Mouse (Mus musculus) MEL (cell line): ENCODE measurements around the gene Maml1. TPM values are rescaled to one million over a fixed set of nuclear protein-coding genes. Genes with fewer than 3 reads are reported as not detected.

ENCODE experiments used
- DNase-seq: peaks from one replicate; pipeline ENCODE4 v3.0.0; 2011; ENCODE audit warnings: low read depth, low spot score
- H3K27ac ChIP-seq: 2 replicates; pipeline ENCODE4 v1.5.1; 2012; ENCODE audit warnings: low read depth, mild to moderate bottlenecking, control low read depth, low read length, moderate library complexity; ENCODE audit not compliant: control insufficient read depth
- H3K27me3 ChIP-seq, 2 experiments: fragments of 150-350 bp in 1 of 2; sonication (generic) in 1 of 2; 2 replicates each; pipeline ENCODE4 v1.6.1; 2012; ENCODE audit warnings: low read length in 2 of 2, mild to moderate bottlenecking in 2 of 2, improper control_type of control experiment in 1 of 2, moderate library complexity in 1 of 2; ENCODE audit not compliant: insufficient read depth in 2 of 2, control insufficient read depth in 1 of 2
- H3K36me3 ChIP-seq, 2 experiments: 2 replicates each; pipeline ENCODE4 v1.6.1; 2012 to 2014; ENCODE audit warnings: low read length in 2 of 2, improper control_type of control experiment in 1 of 2, inconsistent platforms in 1 of 2, mild to moderate bottlenecking in 1 of 2; ENCODE audit not compliant: insufficient read depth in 2 of 2, control insufficient read depth in 1 of 2
- H3K4me1 ChIP-seq, 2 experiments: fragments of 150-350 bp in 1 of 2; sonication (generic) in 1 of 2; 2 replicates each; pipeline ENCODE4 v1.6.1; 2012; ENCODE audit warnings: low read length in 2 of 2, improper control_type of control experiment in 1 of 2, mild to moderate bottlenecking in 1 of 2; ENCODE audit not compliant: insufficient read depth in 2 of 2, control insufficient read depth in 1 of 2
- H3K4me3 ChIP-seq, 2 experiments: fragments of 150-350 bp in 1 of 2; sonication (generic) in 1 of 2; 2 replicates each; pipeline ENCODE4 v1.5.1; 2012; ENCODE audit warnings: low read depth in 2 of 2, low read length in 2 of 2, mild to moderate bottlenecking in 2 of 2, moderate library complexity in 2 of 2, control low read depth in 1 of 2, improper control_type of control experiment in 1 of 2; ENCODE audit not compliant: control insufficient read depth in 1 of 2, insufficient read depth in 1 of 2
- H3K79me2 ChIP-seq: 2 replicates; pipeline ENCODE4 v1.6.1; 2012; ENCODE audit warnings: mild to moderate bottlenecking, low read length, moderate library complexity; ENCODE audit not compliant: control insufficient read depth, poor library complexity, insufficient read depth
- H3K9ac ChIP-seq: 2 replicates; pipeline ENCODE4 v1.6.1; 2012; ENCODE audit warnings: low read depth, mild to moderate bottlenecking, control low read depth, low read length, moderate library complexity; ENCODE audit not compliant: control insufficient read depth, poor library complexity, severe bottlenecking
- H3K9me3 ChIP-seq: fragments of 150-350 bp; sonication (generic); replicated peaks from 2 replicates; pipeline ENCODE4 v1.6.1; 2012; ENCODE audit warnings: mild to moderate bottlenecking, low read length, improper control_type of control experiment, moderate library complexity; ENCODE audit not compliant: insufficient read depth
- CTCF ChIP-seq, 3 experiments: IDR thresholded peaks in 2 of 3; conservative IDR thresholded peaks in 1 of 3; 2 replicates each; pipeline ENCODE4 v1.5.1; 2011 to 2012; ENCODE audit warnings: low read length in 3 of 3, low read depth in 2 of 3, mild to moderate bottlenecking in 2 of 3, improper control_type of control experiment in 1 of 3, inconsistent platforms in 1 of 3, mixed read lengths in 1 of 3, moderate library complexity in 1 of 3; ENCODE audit not compliant: control insufficient read depth in 1 of 3, insufficient read depth in 1 of 3, poor library complexity in 1 of 3, severe bottlenecking in 1 of 3
- EP300 ChIP-seq, 2 experiments: IDR thresholded peaks; 2 replicates each; pipeline ENCODE4 v1.6.1; 2011; ENCODE audit warnings: improper control_type of control experiment in 2 of 2, low read length in 2 of 2, low read depth in 1 of 2, mild to moderate bottlenecking in 1 of 2
- GATA1 ChIP-seq: IDR thresholded peaks from 2 replicates; pipeline ENCODE4 v1.6.1; 2011; ENCODE audit warnings: low read depth, low read length, improper control_type of control experiment
- JUND ChIP-seq: IDR thresholded peaks from 2 replicates; pipeline ENCODE4 v1.6.1; 2011; ENCODE audit warnings: low read depth, mild to moderate bottlenecking, improper control_type of control experiment, low read length
- KAT2A ChIP-seq: conservative IDR thresholded peaks from 2 replicates; pipeline ENCODE4 v1.6.1; 2012; ENCODE audit warnings: low read depth, low read length, improper control_type of control experiment, inconsistent platforms
- MAFK ChIP-seq: IDR thresholded peaks from 2 replicates; pipeline ENCODE4 v1.6.1; 2011; ENCODE audit warnings: low read depth, mild to moderate bottlenecking, low read length, improper control_type of control experiment, borderline replicate concordance
- MXI1 ChIP-seq: IDR thresholded peaks from 2 replicates; pipeline ENCODE4 v1.6.1; 2011; ENCODE audit warnings: mild to moderate bottlenecking, low read depth, low read length, improper control_type of control experiment
- MYC ChIP-seq: IDR thresholded peaks from 2 replicates; pipeline ENCODE4 v1.6.1; 2011; ENCODE audit warnings: low read depth, mild to moderate bottlenecking, low read length, improper control_type of control experiment, moderate library complexity
- POLR2A ChIP-seq, 2 experiments: IDR thresholded peaks; 2 replicates each; pipeline ENCODE4 v1.6.1; 2011 to 2012; ENCODE audit warnings: low read length in 2 of 2, mild to moderate bottlenecking in 2 of 2, control low read depth in 1 of 2, improper control_type of control experiment in 1 of 2, low read depth in 1 of 2, moderate library complexity in 1 of 2; ENCODE audit not compliant: control insufficient read depth in 1 of 2, insufficient read depth in 1 of 2, poor library complexity in 1 of 2
- POLR2AphosphoS5 ChIP-seq: IDR thresholded peaks from 2 replicates; pipeline ENCODE4 v1.6.1; 2012; ENCODE audit warnings: low read depth, borderline replicate concordance, mild to moderate bottlenecking, inconsistent platforms, low read length, moderate library complexity, mixed read lengths
- RAD21 ChIP-seq: IDR thresholded peaks from 2 replicates; pipeline ENCODE4 v1.6.1; 2011; ENCODE audit warnings: mild to moderate bottlenecking, low read depth, low read length, improper control_type of control experiment
- RCOR1 ChIP-seq: IDR thresholded peaks from 2 replicates; pipeline ENCODE4 v1.6.1; 2012; ENCODE audit warnings: low read depth, mild to moderate bottlenecking, inconsistent platforms, low read length, improper control_type of control experiment
- USF2 ChIP-seq, 2 experiments: IDR thresholded peaks; 2 replicates each; pipeline ENCODE4 v1.6.1; 2011 to 2012; ENCODE audit warnings: improper control_type of control experiment in 2 of 2, low read length in 2 of 2, borderline replicate concordance in 1 of 2, inconsistent platforms in 1 of 2, low read depth in 1 of 2, mild to moderate bottlenecking in 1 of 2; ENCODE audit not compliant: insufficient read depth in 1 of 2
- ZNF384 ChIP-seq: IDR thresholded peaks from 2 replicates; pipeline ENCODE4 v1.6.1; 2012; ENCODE audit warnings: low read depth, mild to moderate bottlenecking, inconsistent platforms, low read length, improper control_type of control experiment
- polyA plus RNA-seq, 2 experiments: library from polyadenylated mRNA; stranded (reverse) in 1 of 2; unstranded in 1 of 2; fragments of >175 nt in 1 of 2; fragments of >200 nt in 1 of 2; gene quantifications; 2 replicates each; pipeline versions ENCODE4 v1.2.1 to v1.2.4; 2012; ENCODE audit warnings: low replicate concordance in 2 of 2, low read depth in 1 of 2; ENCODE audit not compliant: insufficient read length in 2 of 2, insufficient read depth in 1 of 2, missing spikeins in 1 of 2
- total RNA-seq: library from RNA; depleted of rRNA; stranded (reverse); fragments of 300-350 nt; gene quantifications from 2 replicates; pipeline ENCODE4 v1.2.3, GENCODE M21; 2012

Maml1 gene
- total and polyA plus RNA-seq, 3 experiments = 3.8 to 12.6 TPM; not detected in 1

DNA sequence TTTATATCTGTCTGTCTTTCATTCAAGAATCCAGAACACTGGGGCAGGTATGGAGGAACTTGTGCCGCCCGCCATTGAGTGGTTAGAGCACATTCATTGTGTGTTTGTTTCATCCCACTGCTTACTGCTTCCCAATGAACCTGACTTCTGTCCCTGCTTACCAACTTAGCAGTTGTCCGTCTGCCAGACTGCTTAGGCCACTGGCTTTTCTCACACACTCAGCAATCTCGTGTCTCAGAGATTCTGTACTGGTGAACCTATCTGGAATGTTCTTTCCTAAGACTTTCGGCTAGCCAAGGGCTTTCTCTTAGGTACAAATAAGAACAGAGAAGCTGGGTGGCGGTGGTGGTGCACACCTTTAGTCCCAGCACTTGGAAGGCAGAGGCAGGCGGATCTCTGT lies 6.4 kb downstream of the Maml1 start:
- Histone ChIP-seq H3K4me3 (no peak overlapping the region), H3K36me3 (peaks cover 10 to 28% of the 10 kb centered on the region in 2 experiments)
- TF ChIP-seq RCOR1 = no peak
- TF ChIP-seq KAT2A = no peak
- no peak for TF ChIP-seq MYC
- no peak for TF ChIP-seq RAD21
- no peak for TF ChIP-seq POLR2A (IDR thresholded peaks at IDR 0.05; ENCODE audit: control insufficient read depth in 1 of 2, insufficient read depth in 1 of 2, low read depth in 1 of 2, low read length in 2 of 2, poor library complexity in 1 of 2)
- no peak for TF ChIP-seq MXI1
- no peak for TF ChIP-seq USF2 (IDR thresholded peaks at IDR 0.05; ENCODE audit: borderline replicate concordance in 1 of 2, insufficient read depth in 1 of 2, low read depth in 1 of 2, low read length in 2 of 2)
- no peak for TF ChIP-seq CTCF (IDR thresholded peaks at IDR 0.05 in 2 of 3, conservative IDR thresholded peaks at IDR 0.05 in 1 of 3; ENCODE audit: control insufficient read depth in 1 of 3, insufficient read depth in 1 of 3, low read depth in 2 of 3, low read length in 3 of 3, poor library complexity in 1 of 3, severe bottlenecking in 1 of 3)
- TF ChIP-seq EP300 (IDR thresholded peaks at IDR 0.05; ENCODE audit: low read depth in 1 of 2, low read length in 2 of 2) = no peak
- TF ChIP-seq MAFK = no peak
- no peak for TF ChIP-seq POLR2AphosphoS5
- TF ChIP-seq JUND = no peak
- TF ChIP-seq, all 39 proteins: peak for 0
- no peak overlapping the region for H3K9ac ChIP-seq
- no peaks in the 10 kb centered on the region for H3K27me3 ChIP-seq
- H3K9me3 ChIP-seq = no peaks in the 10 kb centered on the region
- no peak overlapping the region for H3K27ac ChIP-seq
- peaks cover 28% of the 10 kb centered on the region for H3K79me2 ChIP-seq
- peaks cover 11 to 14% of the 10 kb centered on the region in 2 experiments for H3K4me1 ChIP-seq
- no peak for DNase-seq

DNA sequence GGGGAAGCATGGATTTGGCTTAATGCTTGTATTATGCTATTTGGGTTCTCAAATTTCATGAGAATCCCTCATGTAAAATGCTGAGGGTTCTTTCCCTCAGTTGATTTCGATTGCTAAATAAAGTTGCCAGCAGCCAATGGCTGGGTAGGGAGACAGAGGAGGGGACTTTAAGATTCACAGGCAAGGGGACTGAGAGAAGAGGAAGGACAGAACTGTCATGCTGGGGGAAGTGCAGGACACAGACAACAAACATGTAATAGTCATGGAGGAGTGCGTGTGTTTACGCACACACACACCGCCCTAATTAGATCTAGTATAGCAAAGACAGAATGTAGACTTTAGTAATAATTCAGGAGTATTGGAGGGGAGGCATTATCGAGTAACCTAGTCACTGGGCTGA lies 6.8 kb downstream of the Maml1 start:
- H3K36me3 ChIP-seq = peaks cover 10 to 24% of the 10 kb centered on the region in 2 experiments
- no peak overlapping the region for H3K27ac ChIP-seq

DNA sequence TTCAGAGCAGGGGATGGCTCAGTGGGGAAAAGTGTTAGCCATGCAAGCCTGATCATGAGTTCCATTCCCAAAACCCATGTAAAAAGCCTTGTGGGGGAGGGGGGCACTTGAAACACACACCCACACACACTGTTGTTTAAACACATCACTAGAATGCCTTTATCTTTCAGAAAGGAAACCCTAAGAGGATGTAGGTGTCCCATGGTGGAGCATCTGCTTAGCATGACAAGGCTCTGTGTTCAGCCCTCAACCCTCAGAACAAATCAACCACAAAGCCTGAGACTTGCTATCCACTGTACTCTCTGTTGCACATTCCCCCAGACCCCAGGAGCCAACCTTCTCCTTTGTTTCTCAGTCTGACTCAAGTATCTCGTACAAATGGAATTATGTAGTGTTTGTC lies 12.1 kb downstream of the Maml1 start:
- Histone ChIP-seq H3K4me3 (no peak overlapping the region), H3K36me3 (peaks cover 8 to 20% of the 10 kb centered on the region in 2 experiments; a peak in 3 of 4 replicates), H3K9ac (no peak overlapping the region), H3K79me2 (peaks cover 6% of the 10 kb centered on the region), H3K27me3 (no peaks in the 10 kb centered on the region), H3K27ac (no peak overlapping the region), H3K9me3 (no peaks in the 10 kb centered on the region), H3K4me1 (peaks cover 12 to 23% of the 10 kb centered on the region in 2 experiments)
- peak; percentile 56 for DNase-seq
- TF ChIP-seq EP300 (IDR thresholded peaks at IDR 0.05; ENCODE audit: low read depth in 1 of 2, low read length in 2 of 2) (peak in 1 of 2 experiments; percentile 44; a peak in 2 of 4 replicates), GATA1 (no peak)

More for the DNA sequence above, 6.8 kb downstream of the Maml1 start:
- H3K4me1 ChIP-seq = peaks cover 11 to 14% of the 10 kb centered on the region in 2 experiments
- DNase-seq = no peak
- peaks cover 25% of the 10 kb centered on the region for H3K79me2 ChIP-seq
- no peaks in the 10 kb centered on the region for H3K27me3 ChIP-seq
- TF ChIP-seq ZNF384 = no peak
- no peak for TF ChIP-seq RAD21
- TF ChIP-seq, all 39 proteins: peak for 0
- H3K9me3 ChIP-seq = no peaks in the 10 kb centered on the region
- no peak overlapping the region for H3K4me3 ChIP-seq
- H3K9ac ChIP-seq = no peak overlapping the region
